Mouse (Mus musculus) midbrain, postnatal 0 days (tissue): ENCODE data around the gene Ubiad1. TPM values are rescaled to one million over a fixed set of nuclear protein-coding genes. Genes with fewer than 3 reads are reported as not detected.

Experiments used
- ATAC-seq: fragments of 200-750 bp; cut with Nextera tagmentation; 2 replicates; pipeline ENCODE4 v1.8.0; 2017; ENCODE audit warnings: moderate number of reproducible peaks, mild to moderate bottlenecking, moderate TSS enrichment, moderate library complexity; ENCODE audit not compliant: low FRiP score
- DNase-seq: peaks from one replicate; pipeline ENCODE4 v3.0.0-alpha.2; 2015; ENCODE audit warnings: low spot score
- H3K27ac ChIP-seq: fragments of 300-500 bp; sonication (generic); 2 replicates; pipeline ENCODE4 v1.5.1; 2014; ENCODE audit warnings: low read depth, mild to moderate bottlenecking, low read length, mixed read lengths
- H3K27me3 ChIP-seq: fragments of 300-500 bp; sonication (generic); 2 replicates; pipeline ENCODE4 v1.6.1; 2014; ENCODE audit warnings: low read length, control low read depth, mixed read lengths; ENCODE audit not compliant: insufficient read depth
- H3K36me3 ChIP-seq: fragments of 300-500 bp; sonication (generic); 2 replicates; pipeline ENCODE4 v1.6.1; 2014; ENCODE audit warnings: low read length, control low read depth, mixed read lengths; ENCODE audit not compliant: insufficient read depth
- H3K4me1 ChIP-seq: fragments of 300-500 bp; sonication (generic); 2 replicates; pipeline ENCODE4 v1.6.1; 2014; ENCODE audit warnings: mild to moderate bottlenecking, control low read depth, antibody characterized with exemption, low read length, mixed read lengths; ENCODE audit not compliant: insufficient read depth
- H3K4me2 ChIP-seq: fragments of 300-500 bp; sonication (generic); 2 replicates; pipeline ENCODE4 v1.6.1; 2014; ENCODE audit warnings: low read depth, mild to moderate bottlenecking, low read length, mixed read lengths; ENCODE audit not compliant: poor library complexity, severe bottlenecking
- H3K4me3 ChIP-seq: fragments of 300-500 bp; sonication (generic); 2 replicates; pipeline ENCODE4 v1.5.1; 2014; ENCODE audit warnings: low read depth, mild to moderate bottlenecking, low read length, moderate library complexity
- H3K9ac ChIP-seq: fragments of 300-500 bp; sonication (generic); replicated peaks from 2 replicates; pipeline ENCODE4 v1.6.1; 2014; ENCODE audit warnings: mild to moderate bottlenecking, low read length, moderate library complexity, mixed read lengths; ENCODE audit not compliant: poor library complexity, severe bottlenecking
- H3K9me3 ChIP-seq: fragments of 300-500 bp; sonication (generic); 2 replicates; pipeline ENCODE4 v1.6.1; 2016; ENCODE audit warnings: low read length, control low read depth
- CTCF ChIP-seq: IDR thresholded peaks from 2 replicates; pipeline ENCODE4 v1.5.1; 2016; ENCODE audit warnings: antibody characterized with exemption, mild to moderate bottlenecking
- WGBS: fragments of 180-500 bp; shearing (Covaris S2); extraction: QIAGEN DNeasy Blood & Tissue Kit; methylation state at CpG from one replicate; pipeline ENCODE4 v1.1.7; 2014; 5-methylcytosine and 5-hydroxymethylcytosine counted together
- polyA plus RNA-seq: library from polyadenylated mRNA; unstranded; fragments of >200 nt; fragmentation: Nextera tagmentation; extraction: Ambion mirVana; gene quantifications from 2 replicates; pipeline ENCODE4 v1.2.1, GENCODE M21; 2015
- total RNA-seq: library from RNA; depleted of rRNA; stranded (reverse); fragments of >200 nt; gene quantifications from 2 replicates; pipeline ENCODE4 v1.2.3, GENCODE M21; 2014

Gene Ubiad1
- total and polyA plus RNA-seq, 2 experiments from 2014 or later, result 12.7 to 19.8 TPM

GRCm38 (mm10) chr4:148432488-148432887 lies 12.1 kb downstream of the Ubiad1 start:
- DNase-seq (no peak), ATAC-seq (no peak)
- H3K36me3 ChIP-seq, result 0 out of 2 replicates have a peak, but pooled peaks cover 2% of the 10 kb centered on the region
- no peak overlapping the region for H3K27ac ChIP-seq
- H3K9ac ChIP-seq, result no peak overlapping the region
- no peaks in the 10 kb centered on the region; the same call in 1 of the 2 replicates for H3K27me3 ChIP-seq
- 95% methylated on average over 4 of the region's 4 CpGs for WGBS
- no peak for TF ChIP-seq CTCF
- H3K4me1 ChIP-seq, result no peaks in the 10 kb centered on the region
- no peaks in the 10 kb centered on the region for H3K9me3 ChIP-seq
- H3K4me3 ChIP-seq, result no peak overlapping the region
- no peak overlapping the region for H3K4me2 ChIP-seq

DNA sequence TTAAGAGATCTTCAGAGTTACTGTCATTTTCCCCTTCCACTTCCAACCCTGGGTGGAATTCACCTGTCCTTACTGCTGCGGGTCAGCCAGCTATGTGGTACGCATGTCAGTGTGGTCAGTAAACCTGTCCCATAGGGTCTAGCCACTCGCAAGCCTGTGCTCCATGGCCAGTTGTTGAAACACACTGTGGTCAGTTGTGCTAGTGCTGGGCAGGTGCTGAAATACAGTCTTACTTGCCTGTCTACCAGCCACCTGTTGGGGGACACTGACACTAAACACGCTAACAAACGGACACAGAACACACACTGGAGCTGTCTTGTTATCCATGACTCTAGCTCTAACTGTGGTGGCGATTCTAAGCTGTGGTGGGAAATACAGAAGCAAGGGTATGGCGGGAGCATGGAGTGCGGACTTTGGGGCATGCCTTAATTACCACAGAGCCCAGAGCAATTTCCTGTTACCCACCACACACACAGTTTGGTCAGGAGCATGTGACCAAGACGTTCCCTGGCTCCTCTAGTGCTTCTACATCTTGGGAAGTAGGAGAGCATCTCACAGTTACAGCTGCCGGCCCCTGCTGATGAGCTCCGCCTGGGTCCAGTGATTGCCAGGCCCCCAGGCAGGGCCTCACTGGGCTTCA lies 13.6 kb downstream of the Ubiad1 start:
- no peak overlapping the region for H3K27ac ChIP-seq
- DNase-seq, result no peak
- H3K4me1 ChIP-seq, result no peaks in the 10 kb centered on the region
- no peak for TF ChIP-seq CTCF
- no peaks in the 10 kb centered on the region; the same call in 1 of the 2 replicates for H3K27me3 ChIP-seq
- ATAC-seq, result no peak
- no peak overlapping the region for H3K4me3 ChIP-seq
- 88% methylated on average over 11 of the region's 11 CpGs for WGBS
- no peaks in the 10 kb centered on the region for H3K9me3 ChIP-seq
- H3K36me3 ChIP-seq, result 0 out of 2 replicates have a peak, but pooled peaks cover 2% of the 10 kb centered on the region
- H3K4me2 ChIP-seq, result no peak overlapping the region
- H3K9ac ChIP-seq, result no peak overlapping the region; the same call in 1 of the 2 replicates

GRCm38 (mm10) chr4:148429686-148430085 lies 14.9 kb downstream of the Ubiad1 start:
- DNase-seq (peak; percentile 84), ATAC-seq (peak; percentile 46; the same call in 1 of the 2 replicates)
- H3K36me3 ChIP-seq, result 0 out of 2 replicates have a peak, but pooled peaks cover 2% of the 10 kb centered on the region
- no peaks in the 10 kb centered on the region for H3K9me3 ChIP-seq
- no peaks in the 10 kb centered on the region for H3K27me3 ChIP-seq
- WGBS, result 30% methylated on average over 6 of the region's 6 CpGs
- no peak overlapping the region for H3K4me3 ChIP-seq
- H3K27ac ChIP-seq, result no peak overlapping the region
- peak; percentile 93 for TF ChIP-seq CTCF
- H3K9ac ChIP-seq, result no peak overlapping the region
- H3K4me2 ChIP-seq, result no peak overlapping the region
- H3K4me1 ChIP-seq, result no peaks in the 10 kb centered on the region

DNA sequence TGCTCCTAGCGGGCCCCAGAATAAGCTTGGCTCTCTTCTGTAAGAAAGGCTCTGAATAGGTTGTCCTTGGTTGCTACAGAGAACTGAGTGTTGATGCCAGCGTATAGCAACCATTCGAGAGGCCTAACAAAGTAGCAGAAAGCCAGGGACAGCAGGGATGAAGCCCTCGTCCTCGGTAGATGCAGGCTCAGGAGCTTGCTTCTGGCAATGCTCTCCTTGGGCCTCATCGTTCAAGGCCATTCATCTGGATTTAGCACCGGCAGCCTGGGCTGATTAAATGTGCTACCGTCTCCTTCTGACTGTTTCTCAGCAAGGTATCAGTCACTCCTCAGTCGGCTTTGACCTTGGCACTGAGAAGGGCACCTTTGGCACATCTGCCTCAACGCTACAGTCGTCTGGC lies 15.4 kb downstream of the Ubiad1 start:
- H3K36me3 ChIP-seq, result 0 out of 2 replicates have a peak, but pooled peaks cover 2% of the 10 kb centered on the region
- H3K4me3 ChIP-seq, result no peak overlapping the region
- no peaks in the 10 kb centered on the region for H3K4me1 ChIP-seq
- no peaks in the 10 kb centered on the region for H3K9me3 ChIP-seq
- ATAC-seq (no peak), DNase-seq (no peak)
- TF ChIP-seq CTCF, result no peak
- H3K4me2 ChIP-seq, result no peak overlapping the region
- H3K27me3 ChIP-seq, result no peaks in the 10 kb centered on the region
- no peak overlapping the region for H3K27ac ChIP-seq
- no peak overlapping the region for H3K9ac ChIP-seq
- 73% methylated on average over 11 of the region's 11 CpGs for WGBS

DNA sequence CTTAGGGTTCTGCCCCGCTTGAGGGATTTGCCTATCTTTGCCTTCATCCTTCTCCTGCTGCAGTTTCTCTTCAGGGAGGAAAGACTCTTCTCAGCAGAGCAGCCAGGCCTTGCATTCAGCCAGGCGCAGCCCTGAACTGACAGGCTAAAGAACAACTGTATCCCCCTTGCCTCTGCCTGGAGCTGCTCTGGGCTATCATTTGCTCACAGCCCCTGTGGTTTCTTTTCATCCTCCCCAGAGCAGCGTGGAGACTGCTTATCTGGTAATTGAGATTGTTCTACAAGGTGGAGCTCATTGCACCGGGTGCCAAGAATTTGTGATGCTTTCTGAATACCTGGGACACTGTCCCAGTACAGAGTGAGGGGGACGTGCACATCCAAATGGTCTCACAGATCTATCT lies 16.0 kb downstream of the Ubiad1 start:
- Histone ChIP-seq H3K9ac (no peak overlapping the region), H3K27me3 (no peaks in the 10 kb centered on the region), H3K9me3 (no peaks in the 10 kb centered on the region), H3K4me2 (no peak overlapping the region), H3K4me1 (no peaks in the 10 kb centered on the region), H3K27ac (no peak overlapping the region), H3K4me3 (no peak overlapping the region), H3K36me3 (0 out of 2 replicates have a peak, but pooled peaks cover 2% of the 10 kb centered on the region)
- DNase-seq, result no peak
- no peak for ATAC-seq
- 58% methylated on average over 5 of the region's 5 CpGs for WGBS
- TF ChIP-seq CTCF, result no peak
